Mouse (Mus musculus) T-cell, adult 66 days (primary cell): ENCODE results near the gene Rab40b. TPM values are rescaled to one million over a fixed set of nuclear protein-coding genes. Genes with fewer than 3 reads are reported as not detected.

Experiments
- total RNA-seq, 2 experiments: library from RNA; stranded (reverse); gene quantifications; 3 replicates in 1 of 2; 4 replicates in 1 of 2; pipeline ENCODE4 v1.2.4; 2023

The Rab40b gene
- total RNA-seq = not detected

DNA sequence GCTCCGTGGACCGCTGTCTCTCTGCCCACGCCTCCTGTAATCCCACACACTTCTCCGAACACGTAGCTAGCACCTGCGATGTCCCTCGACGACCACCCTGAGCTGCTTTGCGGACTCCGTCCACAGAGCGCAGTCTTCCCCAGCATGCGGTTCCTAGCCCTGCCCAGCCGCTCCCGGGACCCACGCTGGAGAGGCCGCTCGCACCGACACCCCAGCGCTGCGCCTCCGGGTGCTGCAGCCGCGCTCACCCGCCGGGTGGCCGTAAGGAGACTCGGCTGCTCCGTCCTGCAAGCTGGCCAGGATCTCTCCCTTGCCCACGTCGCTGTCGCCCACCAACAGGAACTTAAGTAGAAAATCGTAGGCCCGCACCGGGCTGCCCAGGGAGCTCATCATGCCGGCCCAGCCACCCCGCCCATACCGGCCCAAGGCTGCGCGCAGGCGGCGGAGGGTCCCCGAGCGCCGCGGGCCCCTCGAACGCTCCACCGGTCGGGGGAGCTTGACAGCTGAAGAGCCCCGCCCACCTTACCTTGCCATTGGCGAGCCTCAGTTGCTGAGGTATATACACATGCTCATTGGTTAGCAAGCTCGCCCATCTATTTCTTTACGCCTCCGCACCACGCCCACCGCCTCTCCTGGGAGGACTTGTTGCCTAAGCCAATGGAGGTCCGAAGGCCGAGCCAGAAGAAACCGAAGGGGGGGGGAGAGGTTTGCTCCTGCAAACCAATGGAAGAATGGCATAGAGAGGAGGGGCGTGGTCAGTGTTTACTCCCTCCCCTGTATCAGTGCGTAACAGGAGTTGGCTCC, at the start of gene Rab40b:
Gene Rab40b, minus strand, starts transcription at position 502 of the 804 bp plus-strand sequence.

GRCm38 (mm10) chr11:121434156-121435155, 46.4 kb upstream of the Rab40b start, which contains the start of gene Fn3k:
Fn3k (plus strand) TSS chr11:121434913.

DNA sequence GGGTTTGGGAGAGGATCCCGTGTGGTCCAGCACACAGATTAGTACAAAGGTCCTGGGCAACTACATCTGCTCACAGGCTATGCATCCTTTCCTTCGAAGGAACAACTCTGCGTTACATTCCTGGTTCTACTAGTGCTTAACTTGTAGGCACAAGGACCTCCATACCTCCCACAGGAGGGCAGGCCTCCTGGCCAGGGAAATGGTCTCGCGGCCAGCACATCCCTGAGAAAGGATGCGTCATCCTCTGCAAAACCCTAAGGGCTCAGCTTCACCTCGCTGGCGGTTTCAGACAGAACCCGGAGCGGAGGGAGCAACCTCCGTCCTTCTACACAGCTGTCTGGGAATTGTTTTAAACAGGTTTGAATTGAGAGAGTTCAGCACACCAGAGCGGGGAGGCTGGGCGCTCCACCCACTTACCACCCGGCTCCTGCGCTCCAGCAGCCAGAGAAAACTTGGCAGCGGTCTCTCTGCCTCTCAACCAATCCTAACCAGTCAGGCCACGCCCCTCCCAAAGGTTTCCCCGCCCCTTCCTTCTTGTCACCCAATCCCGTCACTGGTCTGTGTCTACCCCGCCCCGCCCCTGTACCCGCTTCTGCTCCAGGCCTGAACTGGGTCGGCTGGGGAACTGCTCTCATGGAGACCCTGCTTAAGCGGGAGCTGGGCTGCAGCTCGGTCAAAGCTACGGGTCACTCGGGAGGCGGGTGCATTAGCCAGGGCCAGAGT, 32.9 kb upstream of the Rab40b start, which contains the start of gene Fn3krp:
Gene Fn3krp, plus strand, starts transcription at position 572 of the 723 bp plus-strand sequence.

GRCm38 (mm10) chr11:121354091-121354707, 33.9 kb downstream of the Rab40b start, which contains the start of gene Wdr45b:
Wdr45b (minus strand) TSS chr11:121354445.

Other genes with a start within 250 kb of the Rab40b start
- gene Tex19.1, start 242.1 kb downstream of the Rab40b start, total RNA-seq = not detected
- gene Uts2r, start 228.0 kb downstream of the Rab40b start, total RNA-seq = not detected
- gene Hexdc, start 183.8 kb downstream of the Rab40b start, total RNA-seq = 1 to 10 TPM; 7.4 to 8.7 TPM
- gene Ogfod3, start 183.5 kb downstream of the Rab40b start, total RNA-seq = 1 to 10 TPM; 3.6 to 4.4 TPM
- 10 to 100 TPM; 43.4 to 58.8 TPM for gene Cybc1, start 158.9 kb downstream of the Rab40b start, total RNA-seq
- gene Narf, start 151.0 kb downstream of the Rab40b start, total RNA-seq = 10 to 100 TPM; 28.8 to 29.9 TPM
- gene Foxk2, start 128.3 kb downstream of the Rab40b start, total RNA-seq = 10 to 100 TPM; 43.3 to 48.7 TPM
- 10 to 100 TPM; 61.2 to 70.1 TPM for gene Wdr45b, start 33.8 kb downstream of the Rab40b start, total RNA-seq
- gene Fn3krp, start 33.1 kb upstream of the Rab40b start, total RNA-seq = 1 to 10 TPM; 6.0 to 8.5 TPM
- under 1 TPM; 0.18 to 0.26 TPM for gene Fn3k, start 46.7 kb upstream of the Rab40b start, total RNA-seq
- 10 to 100 TPM; 36.6 to 39.7 TPM for gene Tbcd, start 63.7 kb upstream of the Rab40b start, total RNA-seq
- gene Zfp750, start 131.1 kb upstream of the Rab40b start, total RNA-seq = not detected